Mouse (Mus musculus) bone marrow, adult 2 months (tissue): ENCODE results near the gene Cd47.

Experiments
- CTCF ChIP-seq: fragments of 200-500 bp; IDR thresholded peaks from 2 replicates; pipeline ENCODE4 v1.5.1; 2011; ENCODE audit warnings: low read length, control low read depth; ENCODE audit not compliant: control insufficient read depth, insufficient read depth
- POLR2A ChIP-seq: fragments of 200-500 bp; IDR thresholded peaks from 2 replicates; pipeline ENCODE4 v1.6.1; 2011; ENCODE audit warnings: low read depth, mild to moderate bottlenecking, control low read depth, low read length, borderline replicate concordance; ENCODE audit not compliant: control insufficient read depth

- TF ChIP-seq CTCF: no peak
- TF ChIP-seq POLR2A: no peak
Observed at GRCm38 (mm10) chr16:49772576-49772975, 27.8 kb upstream of the Cd47 start.
